Mouse (Mus musculus): ENCODE measurements around the gene Eif4a1. TPM values are rescaled to one million over a fixed set of nuclear protein-coding genes. Genes with fewer than 3 reads are reported as not detected.
A peak's percentile ranks its signal among the peaks of the same experiment; 100 is the strongest.

Eif4a1 gene
- polyA plus RNA-seq, 2 experiments from 2014 or later, result 202 to 297 TPM

GRCm38 (mm10) chr11:69670786-69671725 is 1.2 kb downstream of the Eif4a1 start:
- peak; percentile 59 for ATAC-seq

- ATAC-seq, result no peak
These were observed 5.6 kb downstream of the Eif4a1 start for GRCm38 (mm10) chr11:69666665-69667005.

GRCm38 (mm10) chr11:69665961-69666664 is 6.1 kb downstream of the Eif4a1 start, which contains the start of gene Cd68:
Cd68 (minus strand) TSS chr11:69666153.
- ATAC-seq, result no peak

GRCm38 (mm10) chr11:69665457-69665960 is 6.7 kb downstream of the Eif4a1 start:
- no peak for ATAC-seq

DNA sequence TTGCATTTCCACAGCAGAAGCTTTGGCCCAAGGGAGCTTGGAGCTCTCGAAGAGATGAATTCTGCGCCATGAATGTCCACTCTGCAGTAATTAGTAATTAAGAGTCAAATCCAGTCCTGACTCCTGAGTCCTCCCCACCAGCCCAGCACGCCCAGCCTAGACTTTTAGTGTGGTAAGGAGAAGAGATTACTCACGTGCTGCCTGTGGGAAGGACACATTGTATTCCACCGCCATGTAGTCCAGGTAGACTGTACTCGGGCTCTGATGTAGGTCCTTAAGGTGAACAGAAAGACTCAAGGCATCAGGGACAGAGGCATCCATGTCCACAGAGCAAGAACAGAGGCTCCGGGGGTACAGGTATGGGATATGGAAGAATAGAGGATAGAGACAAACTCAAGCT is 7.4 kb downstream of the Eif4a1 start:
- no peak for ATAC-seq

DNA sequence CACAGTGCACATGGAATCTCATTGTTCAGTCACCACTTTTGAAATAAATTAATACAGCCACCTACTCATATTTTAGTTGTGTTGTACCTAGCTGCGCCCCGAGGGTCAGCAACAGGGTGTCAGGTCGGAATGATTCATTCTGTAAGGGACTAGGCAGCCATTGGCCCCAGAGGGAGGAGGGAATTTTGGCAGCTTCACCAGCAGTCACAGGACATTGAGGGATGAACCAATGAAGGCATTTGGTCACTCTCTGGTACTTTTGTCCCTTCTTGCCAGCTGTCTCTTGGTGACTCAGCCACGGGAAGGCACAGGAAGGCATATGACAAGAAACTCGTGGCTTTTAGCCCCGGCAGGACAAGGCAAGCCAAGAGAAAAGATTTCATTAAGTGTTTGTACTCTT is 8.4 kb downstream of the Eif4a1 start:
- no peak for ATAC-seq

- no peak for ATAC-seq
These were observed 9.1 kb downstream of the Eif4a1 start for GRCm38 (mm10) chr11:69662967-69663671.

DNA sequence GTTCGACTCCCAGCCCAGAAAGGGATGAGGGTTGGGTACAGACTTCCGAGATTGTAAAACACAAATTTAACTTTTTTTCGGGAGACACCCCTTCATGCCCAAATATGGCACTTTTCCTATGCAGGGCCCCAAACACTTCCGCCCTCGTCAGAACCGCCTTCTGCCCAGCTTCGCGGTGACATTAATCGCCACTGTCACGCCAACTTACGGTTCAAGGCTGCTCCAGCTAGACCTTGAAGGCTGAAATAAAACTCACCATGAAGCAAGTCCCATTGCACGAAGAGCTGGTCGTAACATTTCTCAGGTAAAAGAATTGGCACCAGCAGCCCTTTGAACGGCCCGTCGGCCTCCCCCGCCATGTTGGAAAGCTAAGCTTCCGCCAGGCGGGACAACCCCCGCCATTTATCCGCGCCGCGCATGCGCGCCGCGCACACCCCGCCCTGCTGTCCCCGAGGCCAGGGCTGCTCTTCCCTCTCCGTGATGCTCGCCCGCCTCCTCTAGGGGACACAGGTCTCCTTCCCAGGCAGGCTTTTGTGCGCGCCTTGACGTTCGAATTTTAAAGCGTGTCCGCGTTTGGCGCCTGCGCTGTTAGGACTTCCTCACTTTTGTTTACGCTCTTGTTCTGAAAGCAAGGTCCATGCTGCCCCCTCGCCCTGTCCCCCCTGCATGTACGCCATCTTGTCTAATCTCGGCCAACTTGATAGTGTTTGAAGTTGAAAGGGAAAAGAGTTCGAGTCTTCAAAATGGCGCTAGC is 9.8 kb downstream of the Eif4a1 start, which contains the start of gene Mpdu1:
Mpdu1 (minus strand) TSS at position 430 of the 754 bp plus-strand sequence.
- ATAC-seq, result peak; percentile 88

GRCm38 (mm10) chr11:69661221-69661881 is 10.9 kb downstream of the Eif4a1 start:
- no peak for ATAC-seq

DNA sequence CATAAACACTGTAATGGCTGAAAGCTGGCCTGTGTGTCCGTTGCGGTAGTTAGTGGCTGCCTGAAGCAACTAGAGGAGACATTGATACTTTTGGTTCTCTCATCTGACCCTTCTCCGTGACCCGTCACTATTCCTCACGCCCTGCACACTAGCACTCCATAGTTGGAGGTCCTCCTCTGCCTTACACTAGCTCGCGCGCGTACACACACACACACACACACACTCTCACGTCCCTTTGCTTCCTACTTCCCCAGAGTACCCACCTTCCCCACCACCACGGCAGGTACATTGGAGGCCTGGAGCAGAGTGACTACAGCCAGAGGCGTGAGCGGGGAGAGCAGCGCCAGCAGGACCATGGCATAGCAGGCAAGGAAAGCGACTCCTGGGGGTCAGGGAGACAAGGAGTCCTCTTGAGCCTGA is 14.8 kb downstream of the Eif4a1 start:
- ATAC-seq, result no peak

- ATAC-seq, result no peak
These were observed 15.4 kb downstream of the Eif4a1 start for GRCm38 (mm10) chr11:69656617-69657461.

DNA sequence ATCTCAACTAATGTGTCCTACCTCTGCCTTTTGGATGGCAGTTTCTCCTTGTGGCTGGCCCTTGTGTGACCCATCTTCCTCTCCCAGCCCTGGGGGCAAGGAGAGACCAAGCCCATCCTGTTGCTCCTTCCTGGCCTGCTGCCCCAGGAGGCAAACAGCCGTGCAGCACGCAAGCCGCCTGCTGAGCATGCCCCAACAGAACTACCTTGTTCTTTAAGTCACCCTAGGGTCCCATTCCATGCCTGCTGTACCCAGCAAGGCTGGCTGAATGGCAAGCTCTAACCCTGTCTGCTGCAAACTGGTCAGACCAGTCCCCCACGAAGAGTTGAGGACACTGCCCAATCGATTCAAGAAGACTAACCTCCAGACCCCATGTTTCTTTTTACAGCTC is 16.2 kb downstream of the Eif4a1 start:
- ATAC-seq, result no peak

- ATAC-seq, result no peak
These were observed 16.8 kb downstream of the Eif4a1 start, which contains the start of gene Sox15 for GRCm38 (mm10) chr11:69655264-69656064. Sox15 (plus strand) TSS chr11:69655314.

GRCm38 (mm10) chr11:69654760-69655159 is 17.5 kb downstream of the Eif4a1 start:
- ATAC-seq, result no peak

GRCm38 (mm10) chr11:69653399-69653798 is 18.8 kb downstream of the Eif4a1 start:
- ATAC-seq, result no peak

GRCm38 (mm10) chr11:69645860-69646259 is 26.4 kb downstream of the Eif4a1 start:
- no peak for ATAC-seq

DNA sequence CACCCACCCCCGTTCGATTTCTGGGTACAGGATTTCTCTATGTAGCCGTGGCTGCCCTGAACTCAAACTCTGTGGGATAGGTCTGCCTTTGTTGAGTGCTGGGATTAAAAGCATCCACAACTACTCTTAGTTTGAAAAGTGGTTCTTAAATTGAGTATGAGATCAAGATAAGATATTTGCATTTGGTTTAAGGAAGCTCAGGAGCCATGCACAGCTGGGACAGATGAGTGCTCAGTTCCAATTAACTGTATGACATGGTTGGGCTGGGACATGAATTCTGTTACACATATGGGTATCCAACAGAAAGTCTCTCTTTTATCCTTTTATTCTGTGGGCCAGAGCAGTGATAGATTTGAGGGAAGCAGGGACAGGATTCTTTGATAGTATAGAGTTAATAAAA is 36.8 kb downstream of the Eif4a1 start:
- ATAC-seq, result no peak

DNA sequence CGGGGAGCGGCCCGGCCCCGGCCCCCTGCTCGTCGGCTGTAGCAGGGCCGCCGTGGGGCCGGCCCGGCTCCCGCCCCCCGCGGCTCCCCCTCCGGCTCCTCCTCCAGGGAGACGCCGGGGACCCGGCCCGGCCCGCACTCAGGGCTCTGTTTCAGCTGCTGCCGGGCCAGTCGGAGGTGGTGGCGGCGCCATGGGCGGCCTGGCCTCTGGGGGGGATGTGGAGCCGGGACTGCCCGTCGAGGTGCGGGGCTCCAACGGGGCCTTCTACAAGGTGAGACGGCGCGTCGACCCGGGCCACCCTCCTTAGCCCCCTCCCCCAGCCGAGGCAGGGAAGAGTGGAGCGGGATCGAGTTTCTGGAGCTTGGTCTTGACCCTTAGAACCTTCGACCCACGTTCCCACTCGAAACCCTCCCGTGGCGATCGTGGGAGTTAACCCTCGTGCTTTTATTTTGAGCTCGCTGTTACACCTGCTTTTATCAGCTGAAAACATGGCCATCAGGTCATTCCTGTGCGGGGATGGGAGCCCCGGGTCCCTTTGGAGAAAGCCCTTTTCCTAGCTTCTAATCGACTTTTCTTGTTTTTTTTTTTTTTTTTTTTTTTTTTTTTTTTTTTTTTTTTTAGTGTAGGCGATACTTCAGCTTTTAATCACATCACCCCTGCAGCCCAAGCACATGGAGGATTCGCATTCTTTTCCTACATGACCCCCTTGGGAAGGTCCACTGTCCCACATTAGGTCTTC is 38.9 kb downstream of the Eif4a1 start:
- ATAC-seq, result peak; percentile 28

All from activated CD4-positive, CD25-positive, alpha-beta regulatory T cell, adult 4 months (primary cell).